Mouse (Mus musculus): ENCODE results near the gene Cyb561d1. TPM values are rescaled to one million over a fixed set of nuclear protein-coding genes. Genes with fewer than 3 reads are reported as not detected.
A peak's percentile ranks its signal among the peaks of the same experiment; 100 is the strongest.

The Cyb561d1 gene
- polyA plus RNA-seq, 1 experiment from 2014 or later = 2.7 TPM

DNA sequence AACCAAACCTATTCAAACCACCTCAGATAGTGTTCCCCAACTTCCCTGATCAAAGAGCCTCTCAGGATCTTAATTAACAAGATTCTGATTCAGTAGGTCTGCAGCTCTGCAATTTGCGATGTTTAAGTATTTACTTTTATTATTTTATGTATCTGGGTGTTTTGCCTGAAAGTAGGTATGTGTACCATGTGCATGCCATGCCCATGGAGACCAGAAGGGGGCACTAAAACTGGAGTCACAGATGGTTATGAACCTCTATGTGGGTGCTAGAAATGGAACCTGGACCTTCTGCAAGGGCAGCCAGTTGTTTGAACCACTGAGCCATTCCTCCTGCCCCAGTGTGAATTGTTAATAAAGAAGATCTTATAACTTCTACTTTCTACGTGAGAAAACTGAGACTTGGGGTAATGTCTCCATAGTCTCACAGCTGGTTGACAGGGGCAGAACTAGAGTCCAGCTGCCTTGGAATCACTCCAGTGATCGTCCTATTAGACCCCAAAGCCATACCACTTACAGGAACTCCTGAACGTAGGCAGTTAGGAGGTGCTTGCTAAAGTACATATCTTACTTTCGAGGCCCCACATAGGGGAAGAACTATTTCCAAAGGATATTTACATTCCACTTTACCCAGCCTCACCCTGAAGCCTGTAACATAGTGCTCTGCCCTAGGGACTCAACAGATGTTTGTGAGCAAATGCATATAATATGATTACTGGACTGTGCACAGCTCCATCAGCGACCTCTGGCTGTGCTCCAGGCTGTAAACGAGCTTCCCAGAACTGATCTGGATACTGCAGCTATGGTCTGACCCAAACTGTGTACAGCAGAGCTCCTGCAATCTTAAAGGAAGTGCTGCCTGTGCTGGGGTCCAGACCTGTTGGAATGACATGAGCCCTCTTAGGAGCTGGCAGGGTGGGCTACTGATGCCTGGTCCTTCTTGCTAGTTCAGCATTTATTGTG, 22.0 kb downstream of the Cyb561d1 start:
- WGBS = 76% methylated on average over 7 of the region's 7 CpGs
- no peaks in the 10 kb centered on the region for H3K27me3 ChIP-seq (replicated peaks; ENCODE audit: control insufficient read depth, insufficient read depth, low read length)
- no peak for ATAC-seq
- H3K27ac ChIP-seq (ENCODE audit: low read depth, low read length) = no peak overlapping the region
- H3K4me2 ChIP-seq (ENCODE audit: low read length) = no peak overlapping the region
- no peak overlapping the region for H3K4me3 ChIP-seq (ENCODE audit: low read length)
- H3K9me3 ChIP-seq (ENCODE audit: control insufficient read depth, low read length) = no peaks in the 10 kb centered on the region
- H3K4me1 ChIP-seq (ENCODE audit: control insufficient read depth, insufficient read depth, low read depth, low read length) = peaks cover 10% of the 10 kb centered on the region
- no peaks in the 10 kb centered on the region for H3K36me3 ChIP-seq (ENCODE audit: control insufficient read depth, insufficient read depth, low read length)
- no peak overlapping the region for H3K9ac ChIP-seq (ENCODE audit: low read depth, low read length)

DNA sequence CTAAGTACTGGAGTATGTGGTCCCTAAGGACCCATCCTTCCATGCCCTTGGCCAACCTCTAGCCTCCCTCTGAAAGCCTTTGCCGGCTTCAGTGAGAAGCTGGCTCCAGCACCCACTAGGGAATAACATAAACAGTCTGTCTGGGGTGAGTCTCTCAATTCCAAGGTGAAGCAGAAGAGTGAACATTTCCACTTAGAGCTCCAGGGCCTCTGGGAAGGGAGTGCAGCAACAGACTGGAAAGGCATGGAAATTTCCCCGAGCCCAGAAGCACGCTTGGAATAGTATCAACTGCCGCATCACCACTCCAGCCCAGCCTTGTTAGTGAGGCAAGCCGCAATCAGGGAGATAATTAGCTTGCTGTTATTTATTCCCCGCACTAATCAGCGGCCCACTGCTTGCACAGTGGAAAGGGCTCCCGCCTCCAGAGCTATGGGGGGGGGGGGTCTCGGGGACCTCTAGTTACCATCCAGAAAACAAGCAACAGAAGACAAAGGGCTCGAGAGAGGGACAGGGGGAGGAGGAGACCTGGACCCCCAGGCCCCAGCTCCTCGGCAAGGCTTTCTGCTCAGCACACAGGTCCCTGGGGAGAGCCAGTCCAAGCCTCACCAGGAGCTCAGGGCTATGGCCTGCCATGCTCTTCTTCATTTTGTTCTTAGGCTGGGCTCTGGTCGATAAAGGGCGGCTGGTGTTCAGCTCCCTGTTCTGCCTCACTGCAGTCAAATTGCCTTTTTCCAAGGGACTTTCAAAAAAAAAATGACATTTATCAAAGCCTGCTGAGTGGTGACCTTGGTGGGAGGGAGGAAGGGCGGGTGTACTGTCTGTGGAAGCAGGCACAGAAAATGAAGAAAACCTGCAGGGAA, 26.1 kb downstream of the Cyb561d1 start:
- H3K27me3 ChIP-seq (replicated peaks; ENCODE audit: control insufficient read depth, insufficient read depth, low read length) = no peaks in the 10 kb centered on the region
- H3K9ac ChIP-seq (ENCODE audit: low read depth, low read length) = peak overlapping the region; percentile 45
- H3K27ac ChIP-seq (ENCODE audit: low read depth, low read length) = peak overlapping the region; percentile 78
- peak overlapping the region; percentile 4; the same call in 1 of the 2 replicates for H3K4me3 ChIP-seq (ENCODE audit: low read length)
- peaks cover 10% of the 10 kb centered on the region for H3K4me1 ChIP-seq (ENCODE audit: control insufficient read depth, insufficient read depth, low read depth, low read length)
- H3K9me3 ChIP-seq (ENCODE audit: control insufficient read depth, low read length) = no peaks in the 10 kb centered on the region
- H3K36me3 ChIP-seq (ENCODE audit: control insufficient read depth, insufficient read depth, low read length) = no peaks in the 10 kb centered on the region
- WGBS = 16% methylated on average over 14 of the region's 14 CpGs
- H3K4me2 ChIP-seq (ENCODE audit: low read length) = peak overlapping the region; percentile 44
- ATAC-seq = peak; percentile 90

DNA sequence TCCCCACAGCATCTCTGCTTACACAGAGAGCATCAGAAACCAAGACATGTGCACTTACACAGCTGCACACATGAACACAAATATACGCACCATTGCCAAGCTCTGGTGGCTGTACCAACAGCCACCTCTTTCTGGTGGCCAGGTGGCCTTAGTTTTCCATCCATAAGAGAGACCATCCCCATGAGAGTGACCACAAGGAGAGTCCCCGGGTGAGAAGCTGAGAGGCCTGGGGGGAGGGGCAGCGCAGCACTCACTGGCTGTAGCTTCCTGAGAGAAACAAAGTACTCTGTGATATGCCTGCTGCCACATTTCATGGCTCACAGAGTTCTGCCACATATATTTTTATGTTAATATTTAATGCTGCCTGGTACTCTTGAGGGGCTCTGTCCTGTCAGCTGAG, 31.8 kb downstream of the Cyb561d1 start:
- H3K9ac ChIP-seq (ENCODE audit: low read depth, low read length) = no peak overlapping the region
- H3K4me3 ChIP-seq (ENCODE audit: low read length) = no peak overlapping the region
- no peaks in the 10 kb centered on the region for H3K9me3 ChIP-seq (ENCODE audit: control insufficient read depth, low read length)
- no peaks in the 10 kb centered on the region for H3K36me3 ChIP-seq (ENCODE audit: control insufficient read depth, insufficient read depth, low read length)
- peaks cover 27% of the 10 kb centered on the region for H3K4me1 ChIP-seq (ENCODE audit: control insufficient read depth, insufficient read depth, low read depth, low read length)
- no peaks in the 10 kb centered on the region for H3K27me3 ChIP-seq (replicated peaks; ENCODE audit: control insufficient read depth, insufficient read depth, low read length)
- H3K27ac ChIP-seq (ENCODE audit: low read depth, low read length) = no peak overlapping the region
- WGBS = 49% methylated on average over 3 of the region's 3 CpGs
- no peak for ATAC-seq
- no peak overlapping the region for H3K4me2 ChIP-seq (ENCODE audit: low read length)

DNA sequence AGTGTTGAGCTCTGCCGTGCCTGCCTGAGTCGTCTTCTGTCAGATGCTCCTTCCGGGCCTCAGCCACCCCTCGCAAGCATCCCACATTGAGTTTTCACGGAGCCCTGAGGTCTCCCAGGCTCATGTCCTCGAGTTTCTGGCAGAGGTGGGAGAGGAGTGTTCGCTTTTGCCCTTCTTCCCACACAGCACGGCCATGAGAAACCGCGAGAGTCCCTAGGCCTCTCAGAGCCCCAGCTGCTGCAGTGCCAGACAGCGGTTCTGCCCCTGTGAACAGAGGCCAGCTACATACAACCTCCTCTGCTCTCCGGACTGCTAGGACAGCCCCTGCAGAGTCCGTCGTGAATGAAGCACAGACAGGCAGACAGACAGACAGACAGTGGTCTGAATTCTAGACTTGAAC, 33.5 kb downstream of the Cyb561d1 start:
- Histone ChIP-seq H3K27me3 (replicated peaks; ENCODE audit: control insufficient read depth, insufficient read depth, low read length) (no peaks in the 10 kb centered on the region), H3K36me3 (ENCODE audit: control insufficient read depth, insufficient read depth, low read length) (no peaks in the 10 kb centered on the region), H3K4me2 (ENCODE audit: low read length) (no peak overlapping the region), H3K9me3 (ENCODE audit: control insufficient read depth, low read length) (no peaks in the 10 kb centered on the region), H3K27ac (ENCODE audit: low read depth, low read length) (no peak overlapping the region), H3K9ac (ENCODE audit: low read depth, low read length) (peak overlapping the region; percentile 31; the same call in 1 of the 2 replicates), H3K4me3 (ENCODE audit: low read length) (no peak overlapping the region), H3K4me1 (ENCODE audit: control insufficient read depth, insufficient read depth, low read depth, low read length) (peaks cover 27% of the 10 kb centered on the region)
- ATAC-seq = no peak
- WGBS = 35% methylated on average over 14 of the region's 14 CpGs

DNA sequence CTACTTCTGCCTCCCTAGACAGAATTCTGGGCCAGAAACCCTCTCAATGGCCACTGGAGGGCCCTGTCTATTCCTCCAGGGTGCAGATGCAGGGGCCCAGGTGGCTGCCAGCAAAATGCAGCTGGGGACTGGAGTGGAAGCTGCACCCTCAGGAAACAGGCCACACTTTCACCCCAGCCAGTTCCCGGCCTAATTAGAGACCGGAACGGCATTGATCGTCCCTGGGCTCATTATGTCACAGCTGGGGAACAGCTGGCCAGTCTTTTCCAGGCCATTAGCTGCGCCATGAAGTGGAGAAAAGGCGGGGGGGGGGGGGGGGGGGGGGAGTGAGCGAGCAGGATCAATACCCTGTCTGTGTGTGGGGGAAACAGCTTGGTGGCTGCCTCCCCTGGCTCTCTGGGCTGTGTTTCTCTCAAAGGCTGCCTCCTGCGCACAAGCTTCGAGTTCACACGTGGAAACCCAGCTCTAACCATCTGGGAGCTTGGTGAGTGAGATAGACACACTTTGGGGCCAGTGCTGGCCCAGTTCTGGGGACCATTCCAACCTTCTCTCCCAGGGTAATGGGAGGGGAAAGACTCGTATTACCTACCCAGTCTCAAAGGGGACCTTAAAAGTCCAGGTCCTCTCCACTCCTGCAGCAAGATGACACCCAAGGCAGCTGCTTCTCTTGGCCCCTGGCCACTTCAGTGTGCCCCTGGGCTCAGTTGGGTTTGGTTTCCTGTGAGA, 34.4 kb downstream of the Cyb561d1 start:
- 9% methylated on average over 9 of the region's 11 CpGs for WGBS
- Histone ChIP-seq H3K9ac (ENCODE audit: low read depth, low read length) (peak overlapping the region; percentile 45), H3K4me1 (ENCODE audit: control insufficient read depth, insufficient read depth, low read depth, low read length) (peaks cover 27% of the 10 kb centered on the region), H3K4me3 (ENCODE audit: low read length) (no peak overlapping the region), H3K9me3 (ENCODE audit: control insufficient read depth, low read length) (no peaks in the 10 kb centered on the region), H3K27me3 (replicated peaks; ENCODE audit: control insufficient read depth, insufficient read depth, low read length) (no peaks in the 10 kb centered on the region), H3K36me3 (ENCODE audit: control insufficient read depth, insufficient read depth, low read length) (no peaks in the 10 kb centered on the region), H3K27ac (ENCODE audit: low read depth, low read length) (peak overlapping the region; percentile 7; the same call in 1 of the 2 replicates), H3K4me2 (ENCODE audit: low read length) (no peak overlapping the region)
- ATAC-seq = peak; percentile 49

DNA sequence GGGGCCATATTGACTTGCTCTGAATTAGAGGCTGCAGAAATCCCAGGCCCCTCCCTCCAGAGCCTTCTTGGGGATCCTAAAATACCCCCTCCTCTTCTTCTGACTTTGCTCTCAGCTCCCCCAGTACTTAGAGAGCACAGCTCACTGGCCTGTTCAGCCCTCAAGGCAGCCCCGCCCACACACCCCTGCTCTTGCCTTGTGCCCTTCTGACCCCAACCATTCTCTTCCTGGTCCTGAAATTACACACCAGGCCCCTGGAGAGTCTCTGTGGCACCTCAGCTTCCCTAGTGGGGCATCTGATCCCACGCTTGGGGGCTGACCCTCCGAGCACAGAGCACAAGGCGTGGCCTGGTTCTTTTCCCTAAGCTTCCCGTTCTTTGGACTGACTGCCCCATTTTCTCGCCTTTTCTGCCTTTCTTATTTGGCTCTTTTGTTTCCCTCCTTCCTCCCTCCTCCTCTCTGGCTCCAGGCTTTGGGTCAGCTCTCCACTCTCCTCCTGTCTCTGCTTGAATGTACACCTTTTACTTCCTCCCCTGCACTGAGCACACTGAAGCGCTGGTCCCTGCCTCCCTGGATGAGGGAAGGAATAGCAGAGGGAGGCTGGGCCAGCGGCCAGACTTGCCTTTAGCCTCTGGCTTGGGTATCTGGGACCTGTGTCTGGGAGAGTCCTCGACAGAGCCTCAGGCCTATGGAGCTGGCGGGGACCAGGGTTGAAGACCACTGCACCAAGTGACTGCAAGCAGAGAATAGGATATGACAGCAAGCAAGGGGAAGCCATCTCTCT, 35.3 kb downstream of the Cyb561d1 start:
- Histone ChIP-seq H3K4me2 (ENCODE audit: low read length) (no peak overlapping the region), H3K4me3 (ENCODE audit: low read length) (no peak overlapping the region), H3K36me3 (ENCODE audit: control insufficient read depth, insufficient read depth, low read length) (no peaks in the 10 kb centered on the region), H3K27me3 (replicated peaks; ENCODE audit: control insufficient read depth, insufficient read depth, low read length) (no peaks in the 10 kb centered on the region), H3K27ac (ENCODE audit: low read depth, low read length) (peak overlapping the region; percentile 46; the same call in 1 of the 2 replicates), H3K9me3 (ENCODE audit: control insufficient read depth, low read length) (no peaks in the 10 kb centered on the region), H3K9ac (ENCODE audit: low read depth, low read length) (peak overlapping the region; percentile 13; the same call in 1 of the 2 replicates), H3K4me1 (ENCODE audit: control insufficient read depth, insufficient read depth, low read depth, low read length) (peaks cover 27% of the 10 kb centered on the region)
- peak; percentile 23 for ATAC-seq
- WGBS = 26% methylated on average over 10 of the region's 10 CpGs

DNA sequence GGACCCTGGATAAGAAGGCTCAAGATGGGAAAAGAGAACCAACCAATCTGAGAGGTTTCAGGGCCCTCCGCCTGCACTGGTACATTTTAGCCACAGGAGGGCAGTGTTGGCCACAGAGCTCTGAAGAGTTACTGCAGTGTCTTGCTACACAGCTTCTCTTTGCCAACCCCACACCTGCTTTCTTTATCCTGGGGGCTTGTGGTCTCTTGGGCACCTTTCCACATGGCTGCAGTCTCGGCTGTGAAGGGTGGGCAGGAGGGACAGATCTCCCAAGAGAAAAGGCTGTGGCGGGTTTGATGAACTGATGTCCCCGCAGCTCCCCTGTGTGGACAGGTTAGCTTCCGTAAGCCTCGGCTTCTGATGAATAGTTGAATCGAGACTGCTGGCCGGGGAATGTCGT, 36.2 kb downstream of the Cyb561d1 start:
- Histone ChIP-seq H3K27ac (ENCODE audit: low read depth, low read length) (no peak overlapping the region), H3K4me1 (ENCODE audit: control insufficient read depth, insufficient read depth, low read depth, low read length) (peaks cover 27% of the 10 kb centered on the region), H3K36me3 (ENCODE audit: control insufficient read depth, insufficient read depth, low read length) (no peaks in the 10 kb centered on the region), H3K4me3 (ENCODE audit: low read length) (peak overlapping the region; percentile 21; the same call in 1 of the 2 replicates), H3K27me3 (replicated peaks; ENCODE audit: control insufficient read depth, insufficient read depth, low read length) (no peaks in the 10 kb centered on the region), H3K4me2 (ENCODE audit: low read length) (peak overlapping the region; percentile 48), H3K9me3 (ENCODE audit: control insufficient read depth, low read length) (no peaks in the 10 kb centered on the region), H3K9ac (ENCODE audit: low read depth, low read length) (0 out of 2 replicates have a peak overlapping the region, but pooled peaks have one; percentile 4)
- 9% methylated on average over 9 of the region's 9 CpGs for WGBS
- ATAC-seq = peak; percentile 79

DNA sequence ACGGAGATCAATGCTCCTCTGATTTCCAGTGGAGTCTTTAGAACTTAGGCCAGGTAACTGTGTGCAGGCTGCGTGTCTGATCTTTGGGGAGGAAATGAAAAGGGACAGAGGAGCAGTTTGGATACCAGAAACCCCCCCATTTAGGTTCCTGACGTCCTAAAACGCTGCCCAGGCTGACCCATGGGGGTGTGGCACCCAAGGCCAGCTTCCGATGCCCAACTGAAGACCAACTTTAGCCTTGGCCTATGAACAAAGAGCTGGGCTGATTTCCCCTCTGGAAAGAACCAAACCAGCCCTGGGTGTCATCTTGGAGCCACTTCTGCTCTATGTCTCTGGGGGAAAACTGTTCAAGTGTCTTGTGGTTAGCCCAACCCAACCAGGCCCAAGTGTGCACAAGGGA, 36.9 kb downstream of the Cyb561d1 start:
- 0 out of 2 replicates have a peak overlapping the region, but pooled peaks have one; percentile 14 for H3K9ac ChIP-seq (ENCODE audit: low read depth, low read length)
- 74% methylated on average over 5 of the region's 5 CpGs for WGBS
- peaks cover 27% of the 10 kb centered on the region for H3K4me1 ChIP-seq (ENCODE audit: control insufficient read depth, insufficient read depth, low read depth, low read length)
- ATAC-seq = no peak
- H3K4me2 ChIP-seq (ENCODE audit: low read length) = no peak overlapping the region
- H3K36me3 ChIP-seq (ENCODE audit: control insufficient read depth, insufficient read depth, low read length) = no peaks in the 10 kb centered on the region
- no peak overlapping the region for H3K27ac ChIP-seq (ENCODE audit: low read depth, low read length)
- no peaks in the 10 kb centered on the region for H3K9me3 ChIP-seq (ENCODE audit: control insufficient read depth, low read length)
- no peak overlapping the region for H3K4me3 ChIP-seq (ENCODE audit: low read length)
- no peaks in the 10 kb centered on the region for H3K27me3 ChIP-seq (replicated peaks; ENCODE audit: control insufficient read depth, insufficient read depth, low read length)
